Mouse (Mus musculus) liver, postnatal 0 days (tissue): Measurements from ENCODE around the gene Idh3g. TPM values are rescaled to one million over a fixed set of nuclear protein-coding genes. Genes with fewer than 3 reads are reported as not detected.
A peak's percentile ranks its signal among the peaks of the same experiment; 100 is the strongest.

Experiments used
- ATAC-seq: fragments of 200-750 bp; cut with Nextera tagmentation; 2 replicates; pipeline ENCODE4 v1.8.0; 2017; ENCODE audit warnings: mild to moderate bottlenecking, moderate library complexity
- DNase-seq: peaks from one replicate; pipeline ENCODE4 v3.0.0-alpha.2; 2016
- H3K27ac ChIP-seq: fragments of 300-500 bp; sonication (generic); 2 replicates; pipeline ENCODE4 v1.5.1; 2014; ENCODE audit warnings: antibody characterized with exemption, moderate library complexity, mild to moderate bottlenecking, low read depth
- H3K27me3 ChIP-seq: fragments of 300-500 bp; sonication (generic); 2 replicates; pipeline ENCODE4 v1.6.1; 2014; ENCODE audit warnings: low read length, control low read depth, mixed read lengths; ENCODE audit not compliant: insufficient read depth
- H3K36me3 ChIP-seq: fragments of 300-500 bp; sonication (generic); replicated peaks from 2 replicates; pipeline ENCODE4 v1.6.1; 2014; ENCODE audit warnings: mild to moderate bottlenecking, control low read depth, low read length, moderate library complexity, mixed read lengths; ENCODE audit not compliant: insufficient read depth
- H3K4me1 ChIP-seq: fragments of 300-500 bp; sonication (generic); 2 replicates; pipeline ENCODE4 v1.6.1; 2014; ENCODE audit warnings: antibody characterized with exemption, mild to moderate bottlenecking, control low read depth; ENCODE audit not compliant: insufficient read depth
- H3K4me2 ChIP-seq: fragments of 300-500 bp; sonication (generic); 2 replicates; pipeline ENCODE4 v1.6.1; 2014; ENCODE audit warnings: low read depth, mild to moderate bottlenecking, low read length, moderate library complexity, mixed read lengths
- H3K4me3 ChIP-seq: fragments of 300-500 bp; sonication (generic); 2 replicates; pipeline ENCODE4 v1.5.1; 2014; ENCODE audit warnings: low read depth, low read length
- H3K9ac ChIP-seq: fragments of 300-500 bp; sonication (generic); replicated peaks from 2 replicates; pipeline ENCODE4 v1.6.1; 2014; ENCODE audit warnings: mild to moderate bottlenecking, moderate library complexity
- H3K9me3 ChIP-seq: fragments of 300-500 bp; sonication (generic); 2 replicates; pipeline ENCODE4 v1.6.1; 2016; ENCODE audit warnings: mild to moderate bottlenecking, control low read depth, low read length, mixed read lengths
- CTCF ChIP-seq: sonication (generic); IDR thresholded peaks from 2 replicates; pipeline ENCODE4 v1.5.1; 2016; ENCODE audit warnings: antibody characterized with exemption, low read depth
- EP300 ChIP-seq: IDR thresholded peaks from 2 replicates; pipeline ENCODE4 v1.6.1; 2016; ENCODE audit warnings: antibody characterized with exemption, low read depth, mild to moderate bottlenecking
- WGBS: fragments of 180-500 bp; shearing (Covaris S2); extraction: QIAGEN DNeasy Blood & Tissue Kit; methylation state at CpG from one replicate; pipeline ENCODE4 v1.1.7; 2014; ENCODE audit not compliant: insufficient replicate concordance; 5-methylcytosine and 5-hydroxymethylcytosine counted together
- polyA plus RNA-seq: library from polyadenylated mRNA; unstranded; fragments of >200 nt; fragmentation: Nextera tagmentation; extraction: Ambion mirVana; gene quantifications from 2 replicates; pipeline ENCODE4 v1.2.1, GENCODE M21; 2015

The Idh3g gene
- polyA plus RNA-seq, result 83.7 and 88.1 TPM in 2 replicates

DNA sequence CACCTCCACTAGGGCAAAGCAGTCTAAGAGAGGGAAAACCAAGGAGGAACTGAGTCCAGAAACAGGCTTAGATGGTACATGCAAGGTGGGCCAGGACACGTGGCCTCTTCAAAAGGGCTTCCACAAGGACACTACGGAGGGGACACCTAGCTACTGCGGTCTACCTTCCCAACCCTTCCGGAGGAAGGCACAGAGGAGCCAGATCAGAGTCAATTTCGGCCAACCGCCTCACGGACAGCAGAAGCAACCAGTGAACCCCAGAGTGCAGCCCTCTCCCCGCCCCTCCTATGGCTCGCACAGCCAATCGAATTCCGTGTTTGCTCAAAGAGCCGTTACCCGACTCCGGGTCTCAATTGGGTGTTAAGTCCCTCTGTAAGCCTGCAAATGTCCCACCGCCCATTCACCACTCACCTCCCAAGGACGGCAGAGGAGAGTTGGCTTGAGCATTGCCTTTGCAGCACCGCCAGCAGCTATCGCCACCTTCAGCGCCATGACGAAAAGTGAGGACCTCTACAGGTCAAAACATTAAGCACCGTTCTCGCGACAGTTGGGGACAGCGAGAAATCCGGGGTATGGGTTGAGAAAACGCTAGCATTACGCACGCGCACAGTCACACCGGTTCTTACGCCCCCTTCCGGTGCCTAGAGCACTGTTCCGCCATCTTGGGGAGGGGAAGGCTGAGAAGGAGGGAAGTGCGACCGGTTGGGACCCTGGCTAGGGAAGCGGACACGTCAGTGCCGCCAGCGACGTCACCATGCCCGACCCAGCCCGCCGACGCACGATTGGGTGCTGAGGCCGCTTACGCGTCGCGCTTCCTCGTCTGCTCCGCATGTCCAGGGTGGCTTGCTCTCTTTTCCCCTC lies at the start of gene Idh3g, which contains the start of gene Ssr4:
Gene Idh3g (minus strand): TSS at position 534 of the 861 bp plus-strand sequence.
Gene Ssr4 (plus strand): TSS at position 665 of the 861 bp plus-strand sequence.
- peak; percentile 91 for DNase-seq
- peak within 1 kb of the TSS; percentile 79 for H3K9ac ChIP-seq
- H3K4me2 ChIP-seq, result peak within 1 kb of the TSS; percentile 80
- peaks cover 5% of the 10 kb centered on the region; the same call in 1 of the 2 replicates for H3K36me3 ChIP-seq
- no peaks in the 10 kb centered on the region for H3K27me3 ChIP-seq
- TF ChIP-seq CTCF (peak; percentile 80), EP300 (peak; percentile 68; the same call in 1 of the 2 replicates)
- H3K4me1 ChIP-seq, result peaks cover 21% of the 10 kb centered on the region
- WGBS, result 18% methylated on average over 47 of the region's 52 CpGs
- H3K27ac ChIP-seq, result peak within 1 kb of the TSS; percentile 93
- H3K4me3 ChIP-seq, result peak within 1 kb of the TSS; percentile 71
- H3K9me3 ChIP-seq, result no peaks in the 10 kb centered on the region
- peak; percentile 94 for ATAC-seq

DNA sequence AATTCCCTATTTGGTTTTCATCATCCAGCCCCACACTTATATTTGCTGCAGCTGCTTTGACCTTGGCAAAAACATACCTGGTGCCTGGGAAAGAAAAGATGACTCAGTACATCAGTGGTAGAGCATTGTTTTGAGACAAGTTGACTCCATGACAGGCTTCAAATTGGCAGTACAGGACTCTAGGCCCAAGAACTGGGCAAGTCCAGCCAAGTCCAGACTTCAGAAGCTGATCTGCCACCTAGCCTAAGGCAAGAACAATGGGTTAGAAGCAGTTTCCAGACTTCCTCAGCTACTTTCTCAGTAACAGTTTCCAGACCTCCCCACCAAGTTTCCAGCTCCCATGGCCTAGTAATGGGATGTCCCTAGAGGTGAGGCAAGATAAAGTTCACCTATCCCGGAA lies 49.0 kb upstream of the Idh3g start:
- Histone ChIP-seq H3K4me3 (no peak overlapping the region), H3K36me3 (no peaks in the 10 kb centered on the region), H3K9me3 (no peaks in the 10 kb centered on the region), H3K4me2 (no peak overlapping the region), H3K27ac (no peak overlapping the region), H3K9ac (no peak overlapping the region), H3K4me1 (no peaks in the 10 kb centered on the region), H3K27me3 (no peaks in the 10 kb centered on the region)
- WGBS, result 92% methylated on average over 1 of the region's 1 CpGs
- DNase-seq (no peak), ATAC-seq (no peak)
- TF ChIP-seq EP300 (no peak), CTCF (no peak)

GRCm38 (mm10) chrX:73824185-73825151 lies 37.8 kb upstream of the Idh3g start, which contains the start of gene Pdzd4:
Pdzd4 (minus strand) TSS chrX:73824969.
- H3K36me3 ChIP-seq, result no peaks in the 10 kb centered on the region
- H3K9me3 ChIP-seq, result no peaks in the 10 kb centered on the region
- ATAC-seq (peak; percentile 21; the same call in 1 of the 2 replicates), DNase-seq (peak; percentile 31)
- H3K4me2 ChIP-seq, result peak within 1 kb of the TSS; percentile 74
- no peak for TF ChIP-seq EP300
- TF ChIP-seq CTCF, result no peak
- H3K4me3 ChIP-seq, result peak within 1 kb of the TSS; percentile 52
- 14% methylated on average over 61 of the region's 84 CpGs for WGBS
- no peak within 1 kb of the TSS for H3K27ac ChIP-seq
- peak within 1 kb of the TSS; percentile 44; the same call in 1 of the 2 replicates for H3K9ac ChIP-seq
- 0 out of 2 replicates have a peak, but pooled peaks cover 3% of the 10 kb centered on the region for H3K4me1 ChIP-seq
- H3K27me3 ChIP-seq, result peaks cover 24% of the 10 kb centered on the region

- no peak for DNase-seq
- peaks cover 24% of the 10 kb centered on the region for H3K27me3 ChIP-seq
- H3K4me1 ChIP-seq, result 0 out of 2 replicates have a peak, but pooled peaks cover 3% of the 10 kb centered on the region
- WGBS, result 20% methylated on average over 17 of the region's 17 CpGs
- no peak overlapping the region for H3K4me2 ChIP-seq
- no peaks in the 10 kb centered on the region for H3K9me3 ChIP-seq
- TF ChIP-seq CTCF (no peak), EP300 (no peak)
- H3K36me3 ChIP-seq, result no peaks in the 10 kb centered on the region
- no peak for ATAC-seq
- H3K27ac ChIP-seq, result no peak overlapping the region
- no peak overlapping the region for H3K4me3 ChIP-seq
- no peak overlapping the region for H3K9ac ChIP-seq
These were observed 37.0 kb upstream of the Idh3g start for GRCm38 (mm10) chrX:73823747-73824146.

DNA sequence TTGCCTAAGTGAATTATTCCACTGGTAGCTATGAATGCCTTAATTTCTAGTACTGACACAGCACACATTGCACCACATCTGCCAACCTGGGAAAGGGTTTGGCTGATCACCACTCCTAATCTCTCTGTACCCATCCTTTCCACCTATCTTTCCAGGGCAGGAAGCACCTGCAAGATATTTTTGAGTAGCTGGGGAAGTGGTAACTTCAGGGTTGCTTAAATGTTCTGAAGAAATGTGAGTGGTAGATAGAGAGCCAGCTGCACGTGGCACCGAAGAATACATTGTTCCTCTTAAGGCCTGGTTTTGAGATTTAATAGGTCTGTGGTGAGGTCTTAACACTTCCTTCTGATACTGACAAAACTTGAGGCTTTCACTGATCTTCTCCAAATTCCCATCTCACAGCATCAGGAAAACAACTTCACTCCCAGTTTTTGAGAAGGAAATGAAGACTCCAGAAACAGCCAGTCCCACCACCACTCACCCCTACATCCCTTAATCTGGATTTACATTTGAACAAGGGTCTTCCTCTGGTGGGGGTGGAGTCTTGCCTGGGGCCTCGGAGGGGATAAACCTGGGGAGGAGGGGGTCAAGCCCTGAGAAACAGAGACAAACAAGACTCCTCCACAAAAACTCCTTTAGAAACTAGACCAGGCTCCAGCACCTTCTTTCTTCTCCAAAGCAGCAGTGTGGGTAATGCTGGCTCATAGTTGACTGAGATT lies 30.1 kb upstream of the Idh3g start:
- Histone ChIP-seq H3K27me3 (no peaks in the 10 kb centered on the region; the same call in 1 of the 2 replicates), H3K4me1 (no peaks in the 10 kb centered on the region), H3K36me3 (no peaks in the 10 kb centered on the region), H3K9ac (no peak overlapping the region), H3K9me3 (no peaks in the 10 kb centered on the region), H3K4me3 (no peak overlapping the region), H3K4me2 (no peak overlapping the region), H3K27ac (no peak overlapping the region)
- ATAC-seq (no peak), DNase-seq (no peak)
- no peak for TF ChIP-seq CTCF
- no peak for TF ChIP-seq EP300
- WGBS, result 38% methylated on average over 3 of the region's 3 CpGs
